Mouse (Mus musculus): ENCODE measurements around the gene Zfp524. TPM values are rescaled to one million over a fixed set of nuclear protein-coding genes. Genes with fewer than 3 reads are reported as not detected.

The Zfp524 gene
- total and polyA plus RNA-seq, 3 experiments = 2.3 to 8.4 (median 4.4) TPM

DNA sequence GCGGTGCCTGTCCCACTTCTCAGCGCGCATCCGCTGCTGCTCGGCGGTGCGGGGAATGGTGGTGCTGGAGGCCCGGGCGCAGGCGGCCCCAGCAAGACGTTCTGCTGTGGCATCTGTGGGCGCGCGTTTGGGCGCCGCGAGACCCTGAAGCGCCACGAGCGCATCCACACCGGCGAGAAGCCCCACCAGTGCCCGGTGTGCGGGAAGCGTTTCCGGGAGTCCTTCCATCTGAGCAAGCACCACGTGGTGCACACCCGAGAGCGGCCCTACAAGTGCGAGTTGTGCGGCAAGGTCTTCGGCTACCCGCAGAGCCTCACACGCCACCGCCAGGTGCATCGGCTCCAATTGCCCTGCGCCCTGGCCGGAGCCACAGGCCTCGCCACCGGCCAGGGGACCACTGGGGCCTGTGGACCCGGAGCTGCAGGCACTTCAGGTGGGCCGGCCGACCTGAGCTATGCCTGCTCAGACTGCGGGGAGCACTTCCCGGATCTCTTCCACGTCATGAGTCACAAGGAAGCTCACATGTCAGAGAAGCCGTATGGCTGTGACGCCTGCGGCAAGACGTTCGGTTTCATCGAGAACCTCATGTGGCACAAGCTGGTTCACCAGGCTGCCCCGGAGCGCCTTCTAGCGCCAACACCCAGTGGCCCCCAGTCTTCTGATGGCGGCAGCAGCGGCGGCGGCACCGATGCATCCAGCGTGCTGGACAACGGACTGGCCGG lies 16.5 kb downstream of the Zfp524 start:
- dilution Hi-C loops (cut with MboI; ENCODE audit: extremely low pct_ligation_motif_present, extremely low pct_unique_long_range_greater_than_20kb, low sequenced_read_pairs) = no loop called here
- peaks cover 62 to 95% of the 10 kb centered on the region in 2 experiments for H3K36me3 ChIP-seq (replicated peaks in 1 of 2; ENCODE audit: control insufficient read depth in 1 of 2, insufficient read depth in 1 of 2, low read length in 1 of 2)

DNA sequence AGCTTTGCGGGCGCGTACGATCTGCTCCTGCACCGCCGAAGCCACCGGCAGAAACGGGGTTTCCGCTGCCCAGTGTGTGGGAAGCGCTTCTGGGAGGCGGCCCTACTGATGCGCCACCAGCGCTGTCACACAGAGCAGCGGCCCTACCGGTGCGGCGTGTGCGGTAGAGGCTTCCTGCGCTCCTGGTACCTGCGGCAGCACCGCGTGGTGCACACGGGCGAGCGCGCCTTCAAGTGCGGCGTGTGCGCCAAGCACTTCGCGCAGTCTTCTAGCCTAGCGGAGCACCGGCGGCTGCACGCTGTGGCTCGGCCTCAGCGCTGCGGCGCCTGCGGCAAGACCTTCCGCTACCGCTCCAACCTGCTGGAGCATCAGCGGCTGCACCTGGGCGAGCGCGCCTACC lies 17.3 kb downstream of the Zfp524 start:
- no peaks in the 10 kb centered on the region for H3K27me3 ChIP-seq (replicated peaks)
- TF ChIP-seq ZNF384 (IDR thresholded peaks at IDR 0.05; ENCODE audit: low read depth, low read length) (no peak), E2F4 (IDR thresholded peaks at IDR 0.05; ENCODE audit: insufficient replicate concordance, low read depth, low read length) (no peak), MEF2A (IDR thresholded peaks at IDR 0.05; ENCODE audit: borderline replicate concordance, low read depth, low read length) (no peak), JUND (conservative IDR thresholded peaks at IDR 0.05; ENCODE audit: low read depth, low read length) (no peak), MAZ (IDR thresholded peaks at IDR 0.05; ENCODE audit: low read depth, low read length) (no peak), EP300 (IDR thresholded peaks at IDR 0.05; ENCODE audit: low read length) (no peak), MAX (IDR thresholded peaks at IDR 0.05; ENCODE audit: low read length) (no peak), JUN (IDR thresholded peaks at IDR 0.05; ENCODE audit: insufficient read depth, low read depth, low read length) (no peak), ZKSCAN1 (IDR thresholded peaks at IDR 0.05; ENCODE audit: borderline replicate concordance, low read depth, low read length) (no peak), ETS1 (conservative IDR thresholded peaks at IDR 0.05; ENCODE audit: low read depth, low read length) (no peak), NRF1 (IDR thresholded peaks at IDR 0.05; ENCODE audit: low read depth, low read length) (no peak), ZC3H11A (IDR thresholded peaks at IDR 0.05; ENCODE audit: low read depth, low read length) (no peak), HCFC1 (IDR thresholded peaks at IDR 0.05; ENCODE audit: low read depth, low read length) (no peak), ELF1 (IDR thresholded peaks at IDR 0.05; ENCODE audit: low read depth, low read length) (no peak), RCOR1 (conservative IDR thresholded peaks at IDR 0.05; ENCODE audit: low read depth, low read length) (no peak), MXI1 (IDR thresholded peaks at IDR 0.05; ENCODE audit: low read depth, low read length) (no peak), KAT2A (IDR thresholded peaks at IDR 0.05; ENCODE audit: insufficient replicate concordance, low read length) (no peak), NELFE (IDR thresholded peaks at IDR 0.05; ENCODE audit: low read depth, low read length) (no peak), PAX5 (IDR thresholded peaks at IDR 0.05; ENCODE audit: low read length) (no peak)
- DNase-seq (ENCODE audit: extremely low read depth) = no peak
- in situ Hi-C loops (cut with MboI; ENCODE audit: low pct_ligation_motif_present, low pct_unique_long_range_greater_than_20kb, low sequenced_read_pairs) (no loop called here), dilution Hi-C loops (cut with MboI; ENCODE audit: extremely low pct_ligation_motif_present, extremely low pct_unique_long_range_greater_than_20kb, low sequenced_read_pairs) (no loop called here)
- no peaks in the 10 kb centered on the region for H3K79me2 ChIP-seq (replicated peaks; ENCODE audit: control insufficient read depth, extremely low read depth, insufficient read depth, poor library complexity, severe bottlenecking)
- no peak overlapping the region for H3K4me2 ChIP-seq (ENCODE audit: insufficient read depth, low read depth, poor library complexity, severe bottlenecking)
- no peak overlapping the region for H3K27ac ChIP-seq (ENCODE audit: insufficient read depth, low read depth)
- H3K9ac ChIP-seq (ENCODE audit: insufficient read depth, low read depth) = no peak overlapping the region
- peaks cover 33% of the 10 kb centered on the region for H3K9me3 ChIP-seq (replicated peaks; ENCODE audit: low read length)
- peaks cover 59 to 94% of the 10 kb centered on the region in 2 experiments for H3K36me3 ChIP-seq (replicated peaks in 1 of 2; ENCODE audit: control insufficient read depth in 1 of 2, insufficient read depth in 1 of 2, low read length in 1 of 2)
- H3K4me1 ChIP-seq (ENCODE audit: control insufficient read depth in 1 of 2, insufficient read depth in 2 of 2) = no peaks in the 10 kb centered on the region
- no peak overlapping the region for H3K4me3 ChIP-seq (replicated peaks in 1 of 3; ENCODE audit: low read depth in 2 of 3, low read length in 2 of 3, poor library complexity in 1 of 3)

More for the DNA sequence above, 16.5 kb downstream of the Zfp524 start:
- H3K27me3 ChIP-seq (replicated peaks) = no peaks in the 10 kb centered on the region
- H3K9me3 ChIP-seq (replicated peaks; ENCODE audit: low read length) = peaks cover 33% of the 10 kb centered on the region
- H3K79me2 ChIP-seq (replicated peaks; ENCODE audit: control insufficient read depth, extremely low read depth, insufficient read depth, poor library complexity, severe bottlenecking) = no peaks in the 10 kb centered on the region
- in situ Hi-C loops (cut with MboI; ENCODE audit: low pct_ligation_motif_present, low pct_unique_long_range_greater_than_20kb, low sequenced_read_pairs) = no loop called here
- no peak overlapping the region for H3K9ac ChIP-seq (ENCODE audit: insufficient read depth, low read depth)
- H3K4me2 ChIP-seq (ENCODE audit: insufficient read depth, low read depth, poor library complexity, severe bottlenecking) = no peak overlapping the region
- no peak overlapping the region for H3K4me3 ChIP-seq (replicated peaks in 1 of 3; ENCODE audit: low read depth in 2 of 3, low read length in 2 of 3, poor library complexity in 1 of 3)
- H3K27ac ChIP-seq (ENCODE audit: insufficient read depth, low read depth) = no peak overlapping the region
- no peak for DNase-seq (ENCODE audit: extremely low read depth)
- no peak for TF ChIP-seq MAZ (IDR thresholded peaks at IDR 0.05; ENCODE audit: low read depth, low read length)
- no peak for TF ChIP-seq RAD21 (IDR thresholded peaks at IDR 0.05; ENCODE audit: low read depth, low read length)
- no peak for TF ChIP-seq CHD2 (IDR thresholded peaks at IDR 0.05; ENCODE audit: low read length)
- TF ChIP-seq UBTF (IDR thresholded peaks at IDR 0.05; ENCODE audit: low read depth, low read length) = no peak
- TF ChIP-seq ZMIZ1 (IDR thresholded peaks at IDR 0.05; ENCODE audit: low read depth, low read length) = no peak
- H3K4me1 ChIP-seq (ENCODE audit: control insufficient read depth in 1 of 2, insufficient read depth in 2 of 2) = no peaks in the 10 kb centered on the region
